Mouse (Mus musculus): ENCODE data around the gene B4galnt1. TPM values are rescaled to one million over a fixed set of nuclear protein-coding genes. Genes with fewer than 3 reads are reported as not detected.
"Not testable (repeated sequence)": the region's sequence is repeated elsewhere in the genome, so short reads cannot be mapped to it uniquely, and the experiment has no call there.

The B4galnt1 gene
- polyA plus RNA-seq, 1 experiment from 2014 or later = 8.7 TPM

DNA sequence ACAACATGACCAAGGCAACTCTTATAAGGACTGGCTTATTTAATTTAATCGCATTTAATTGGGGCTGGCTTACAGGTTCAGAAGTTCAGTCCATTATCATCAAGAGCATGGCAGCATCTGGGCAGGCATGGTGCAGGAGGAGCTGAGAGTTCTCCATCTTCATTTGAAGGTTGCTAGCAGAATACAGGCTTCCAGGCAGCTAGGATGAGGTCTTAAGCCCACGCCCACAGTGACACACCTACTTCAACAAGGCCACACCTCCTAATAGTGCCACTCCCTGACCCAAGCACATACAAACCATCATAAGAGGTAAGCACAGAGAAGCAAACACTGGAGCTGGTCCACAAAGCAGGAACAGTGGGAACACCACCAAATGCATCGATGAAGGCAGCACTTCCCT, 13.8 kb upstream of the B4galnt1 start:
- WGBS = 87% methylated on average over 3 of the region's 3 CpGs
- not testable (repeated sequence) for H3K4me3 ChIP-seq (ENCODE audit: low read length); H3K27ac ChIP-seq (ENCODE audit: low read depth, low read length); ATAC-seq (ENCODE audit: low FRiP score, low TSS enrichment); H3K36me3 ChIP-seq (ENCODE audit: control insufficient read depth, insufficient read depth, low read length); H3K27me3 ChIP-seq (ENCODE audit: control insufficient read depth, insufficient read depth, low read length); H3K9ac ChIP-seq (ENCODE audit: low read depth, low read length); H3K4me1 ChIP-seq (ENCODE audit: control insufficient read depth, insufficient read depth, low read length); H3K9me3 ChIP-seq (ENCODE audit: control insufficient read depth, low read length); H3K4me2 ChIP-seq (replicated peaks; ENCODE audit: low read depth, low read length)

DNA sequence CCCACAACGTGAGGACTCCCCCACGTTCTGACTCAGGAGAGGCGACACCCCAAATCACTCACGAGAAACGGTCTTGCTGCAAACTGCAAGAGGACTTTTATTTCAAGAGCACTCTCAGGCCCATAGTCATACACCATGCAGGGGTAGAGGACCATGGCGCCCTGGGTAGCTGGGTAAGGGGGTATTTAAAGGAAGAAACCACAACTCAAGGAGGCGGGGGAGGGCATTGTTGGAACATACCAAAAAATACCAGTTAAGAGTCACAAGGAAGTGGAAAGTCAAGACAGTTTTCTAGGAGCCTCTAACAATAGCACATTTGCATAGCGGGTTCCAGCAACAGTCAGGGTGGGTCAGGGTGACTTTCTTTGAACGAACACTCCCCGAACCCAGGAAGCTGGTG, 12.5 kb upstream of the B4galnt1 start:
- not testable (repeated sequence) for H3K4me2 ChIP-seq (replicated peaks; ENCODE audit: low read depth, low read length); H3K4me1 ChIP-seq (ENCODE audit: control insufficient read depth, insufficient read depth, low read length); H3K9me3 ChIP-seq (ENCODE audit: control insufficient read depth, low read length); H3K36me3 ChIP-seq (ENCODE audit: control insufficient read depth, insufficient read depth, low read length); H3K27me3 ChIP-seq (ENCODE audit: control insufficient read depth, insufficient read depth, low read length); ATAC-seq (ENCODE audit: low FRiP score, low TSS enrichment); H3K9ac ChIP-seq (ENCODE audit: low read depth, low read length); H3K27ac ChIP-seq (ENCODE audit: low read depth, low read length); H3K4me3 ChIP-seq (ENCODE audit: low read length)
- 87% methylated on average over 10 of the region's 10 CpGs for WGBS

DNA sequence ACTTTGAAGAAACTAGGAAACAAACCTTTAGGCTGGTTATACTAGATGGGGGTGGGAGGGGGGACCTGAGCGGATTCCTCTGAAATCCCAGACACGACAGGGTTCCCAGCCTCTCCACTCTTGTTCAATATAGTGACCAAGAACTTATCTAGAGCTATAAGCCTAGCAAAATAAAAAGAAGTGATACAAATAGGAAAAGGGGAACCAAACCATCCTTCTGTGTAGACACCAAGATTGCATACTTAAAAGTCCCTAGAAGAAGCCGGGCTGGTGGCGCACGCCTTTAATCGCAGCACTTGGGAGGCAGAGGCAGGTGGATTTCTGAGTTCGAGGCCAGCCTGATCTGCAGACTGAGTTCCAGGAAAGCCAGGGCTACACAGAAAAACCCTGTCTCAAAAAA, 11.7 kb upstream of the B4galnt1 start:
- Histone ChIP-seq H3K27ac (ENCODE audit: low read depth, low read length) (no peak overlapping the region), H3K4me3 (ENCODE audit: low read length) (no peak overlapping the region), H3K9ac (ENCODE audit: low read depth, low read length) (no peak overlapping the region), H3K27me3 (ENCODE audit: control insufficient read depth, insufficient read depth, low read length) (no peaks in the 10 kb centered on the region), H3K4me1 (ENCODE audit: control insufficient read depth, insufficient read depth, low read length) (no peaks in the 10 kb centered on the region), H3K36me3 (ENCODE audit: control insufficient read depth, insufficient read depth, low read length) (no peaks in the 10 kb centered on the region), H3K9me3 (ENCODE audit: control insufficient read depth, low read length) (no peaks in the 10 kb centered on the region), H3K4me2 (replicated peaks; ENCODE audit: low read depth, low read length) (no peak overlapping the region)
- 92% methylated on average over 7 of the region's 7 CpGs for WGBS
- ATAC-seq (ENCODE audit: low FRiP score, low TSS enrichment) = no peak

DNA sequence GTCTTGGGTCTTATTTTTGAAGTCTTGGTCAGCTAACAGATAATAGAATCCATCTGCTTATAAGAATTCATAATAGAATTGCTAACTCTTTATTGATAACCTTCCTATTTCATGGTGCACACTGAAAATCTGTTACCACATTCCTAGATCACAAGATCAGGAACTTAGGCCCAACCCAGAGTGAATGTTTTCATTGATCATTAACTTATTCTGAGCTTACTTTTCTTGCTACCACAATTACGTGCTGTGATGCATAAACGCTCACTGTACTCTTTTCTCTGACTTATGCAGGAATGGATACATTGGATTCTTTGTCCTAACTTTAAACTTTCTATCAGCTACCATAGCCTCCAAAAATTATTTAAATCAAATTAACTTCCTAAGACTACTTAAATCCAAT, 10.8 kb upstream of the B4galnt1 start:
- Histone ChIP-seq H3K36me3 (ENCODE audit: control insufficient read depth, insufficient read depth, low read length) (no peaks in the 10 kb centered on the region), H3K27ac (ENCODE audit: low read depth, low read length) (peak overlapping the region; percentile 71; the same call in 1 of the 2 replicates), H3K9me3 (ENCODE audit: control insufficient read depth, low read length) (no peaks in the 10 kb centered on the region), H3K4me1 (ENCODE audit: control insufficient read depth, insufficient read depth, low read length) (no peaks in the 10 kb centered on the region), H3K27me3 (ENCODE audit: control insufficient read depth, insufficient read depth, low read length) (no peaks in the 10 kb centered on the region), H3K4me2 (replicated peaks; ENCODE audit: low read depth, low read length) (no peak overlapping the region), H3K9ac (ENCODE audit: low read depth, low read length) (no peak overlapping the region), H3K4me3 (ENCODE audit: low read length) (no peak overlapping the region)
- no peak for ATAC-seq (ENCODE audit: low FRiP score, low TSS enrichment)
- WGBS = 67% methylated on average over 2 of the region's 2 CpGs

DNA sequence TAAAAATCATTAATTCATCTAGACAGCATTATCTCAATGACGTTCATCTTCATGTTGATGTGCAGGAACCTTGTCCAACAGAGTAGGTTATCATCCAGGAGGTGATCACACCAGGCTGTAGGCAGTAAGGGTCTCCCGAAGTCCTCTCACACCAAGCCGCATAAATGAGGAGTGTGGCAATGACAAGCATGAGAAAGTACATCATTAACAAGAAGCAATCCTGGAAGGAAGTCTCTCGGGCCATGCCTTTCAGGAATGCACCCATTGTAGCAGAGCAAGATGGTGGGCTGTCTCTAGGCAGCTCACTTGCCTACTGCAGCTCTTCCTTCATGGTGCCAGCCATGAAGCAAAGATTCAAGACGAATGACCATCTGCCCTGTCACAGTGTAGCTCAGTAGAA, 10.4 kb upstream of the B4galnt1 start:
- Histone ChIP-seq H3K4me1 (ENCODE audit: control insufficient read depth, insufficient read depth, low read length) (no peaks in the 10 kb centered on the region), H3K4me2 (replicated peaks; ENCODE audit: low read depth, low read length) (no peak overlapping the region), H3K9me3 (ENCODE audit: control insufficient read depth, low read length) (no peaks in the 10 kb centered on the region), H3K27ac (ENCODE audit: low read depth, low read length) (peak overlapping the region; percentile 71; the same call in 1 of the 2 replicates), H3K27me3 (ENCODE audit: control insufficient read depth, insufficient read depth, low read length) (no peaks in the 10 kb centered on the region), H3K9ac (ENCODE audit: low read depth, low read length) (no peak overlapping the region), H3K36me3 (ENCODE audit: control insufficient read depth, insufficient read depth, low read length) (no peaks in the 10 kb centered on the region), H3K4me3 (ENCODE audit: low read length) (no peak overlapping the region)
- WGBS = 68% methylated on average over 5 of the region's 5 CpGs
- ATAC-seq (ENCODE audit: low FRiP score, low TSS enrichment) = peak; percentile 51; the same call in 1 of the 2 replicates

DNA sequence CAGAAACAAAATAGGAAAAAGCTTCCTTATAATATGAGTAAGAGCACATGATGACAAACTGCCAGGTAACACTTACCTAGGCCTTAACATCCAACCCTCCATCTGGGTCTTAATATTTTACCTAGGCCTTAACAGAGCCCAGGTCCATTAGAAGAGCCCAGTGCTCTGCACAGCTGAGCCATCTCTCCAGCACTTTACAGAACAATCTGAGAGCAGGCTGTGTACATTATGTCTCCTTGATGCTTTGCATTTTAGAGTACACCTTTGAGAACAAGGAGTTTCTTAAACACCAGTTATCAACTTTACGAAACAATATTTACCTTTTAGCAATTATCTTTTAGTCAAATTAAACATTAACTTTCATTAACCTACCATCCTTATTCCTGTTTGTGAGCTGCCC, 8.9 kb upstream of the B4galnt1 start:
- Histone ChIP-seq H3K9me3 (ENCODE audit: control insufficient read depth, low read length) (no peaks in the 10 kb centered on the region), H3K36me3 (ENCODE audit: control insufficient read depth, insufficient read depth, low read length) (no peaks in the 10 kb centered on the region), H3K4me2 (replicated peaks; ENCODE audit: low read depth, low read length) (no peak overlapping the region), H3K27ac (ENCODE audit: low read depth, low read length) (0 out of 2 replicates have a peak overlapping the region, but pooled peaks have one; percentile 30), H3K27me3 (ENCODE audit: control insufficient read depth, insufficient read depth, low read length) (no peaks in the 10 kb centered on the region), H3K9ac (ENCODE audit: low read depth, low read length) (no peak overlapping the region), H3K4me3 (ENCODE audit: low read length) (no peak overlapping the region), H3K4me1 (ENCODE audit: control insufficient read depth, insufficient read depth, low read length) (no peaks in the 10 kb centered on the region)
- 68% methylated on average over 1 of the region's 1 CpGs for WGBS
- ATAC-seq (ENCODE audit: low FRiP score, low TSS enrichment) = no peak

DNA sequence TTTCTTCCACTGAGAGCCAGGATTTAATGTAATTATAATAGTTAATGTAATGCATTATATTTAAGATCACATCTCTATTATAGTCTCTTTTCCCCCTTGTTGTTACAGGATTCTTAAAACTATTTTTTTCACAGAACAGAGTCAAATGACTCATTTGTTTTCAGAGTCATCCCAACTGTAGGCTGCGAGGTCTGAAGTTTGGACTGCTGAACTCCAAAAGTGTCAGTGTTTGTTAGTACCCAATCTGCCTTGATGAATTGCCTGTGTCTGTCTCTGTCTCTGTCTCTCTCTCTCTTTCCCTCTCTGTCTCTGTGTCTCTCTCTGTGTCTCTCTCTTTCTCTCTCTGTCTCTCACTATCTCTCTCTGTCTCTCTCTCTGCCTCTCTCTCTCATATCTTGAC, 8.5 kb upstream of the B4galnt1 start:
- 67% methylated on average over 1 of the region's 1 CpGs for WGBS
- H3K9me3 ChIP-seq (ENCODE audit: control insufficient read depth, low read length) = no peaks in the 10 kb centered on the region

DNA sequence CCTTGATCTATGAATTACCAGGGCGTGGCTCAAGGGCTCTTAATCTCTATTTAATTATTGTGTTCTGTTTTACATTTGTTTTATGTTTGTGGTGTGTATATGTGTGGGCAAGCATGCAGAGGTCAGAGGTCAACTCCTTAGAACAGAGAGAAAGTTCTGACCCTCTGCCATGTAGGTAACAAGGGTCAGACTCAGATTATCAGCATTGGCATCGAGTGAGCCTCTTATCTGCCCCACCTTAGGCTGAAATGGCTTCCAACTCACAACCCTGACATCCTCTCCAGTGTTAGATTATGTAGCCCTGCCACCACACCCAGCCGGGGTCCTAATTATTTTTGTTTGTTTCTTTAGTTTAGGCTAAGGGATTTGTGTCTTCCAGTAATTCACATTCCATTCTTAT, 6.6 kb upstream of the B4galnt1 start:
- H3K36me3 ChIP-seq (ENCODE audit: control insufficient read depth, insufficient read depth, low read length) = no peaks in the 10 kb centered on the region
- ATAC-seq (ENCODE audit: low FRiP score, low TSS enrichment) = no peak
- no peak overlapping the region for H3K27ac ChIP-seq (ENCODE audit: low read depth, low read length)

More for the DNA sequence above, 8.5 kb upstream of the B4galnt1 start:
- Histone ChIP-seq H3K27me3 (ENCODE audit: control insufficient read depth, insufficient read depth, low read length) (no peaks in the 10 kb centered on the region), H3K27ac (ENCODE audit: low read depth, low read length) (no peak overlapping the region), H3K36me3 (ENCODE audit: control insufficient read depth, insufficient read depth, low read length) (no peaks in the 10 kb centered on the region), H3K4me3 (ENCODE audit: low read length) (no peak overlapping the region), H3K9ac (ENCODE audit: low read depth, low read length) (no peak overlapping the region), H3K4me2 (replicated peaks; ENCODE audit: low read depth, low read length) (no peak overlapping the region), H3K4me1 (ENCODE audit: control insufficient read depth, insufficient read depth, low read length) (no peaks in the 10 kb centered on the region)
- no peak for ATAC-seq (ENCODE audit: low FRiP score, low TSS enrichment)

DNA sequence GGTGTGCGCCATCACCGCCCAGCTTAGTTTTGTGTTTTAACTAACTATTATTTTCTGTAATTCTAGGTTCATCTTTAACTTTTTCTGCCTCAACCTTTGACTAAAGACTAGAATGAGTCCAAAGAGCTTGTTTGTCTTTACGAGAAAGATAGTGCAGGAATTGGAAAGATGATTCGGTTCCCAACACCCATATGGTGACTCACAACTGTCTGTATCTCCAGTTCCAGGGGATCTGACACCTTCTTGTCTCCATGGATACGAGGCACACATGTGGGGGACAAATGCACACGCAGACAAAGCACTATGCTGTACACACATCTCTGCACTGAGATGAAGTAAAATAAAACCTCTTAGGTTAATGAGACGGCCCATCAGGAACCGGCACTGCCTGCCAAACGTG, 4.9 kb upstream of the B4galnt1 start:
- Histone ChIP-seq H3K4me3 (ENCODE audit: low read length) (no peak overlapping the region), H3K9me3 (ENCODE audit: control insufficient read depth, low read length) (no peaks in the 10 kb centered on the region), H3K36me3 (ENCODE audit: control insufficient read depth, insufficient read depth, low read length) (no peaks in the 10 kb centered on the region), H3K4me2 (replicated peaks; ENCODE audit: low read depth, low read length) (no peak overlapping the region), H3K27ac (ENCODE audit: low read depth, low read length) (no peak overlapping the region), H3K27me3 (ENCODE audit: control insufficient read depth, insufficient read depth, low read length) (peaks cover 4% of the 10 kb centered on the region), H3K4me1 (ENCODE audit: control insufficient read depth, insufficient read depth, low read length) (no peaks in the 10 kb centered on the region), H3K9ac (ENCODE audit: low read depth, low read length) (no peak overlapping the region)
- no peak for ATAC-seq (ENCODE audit: low FRiP score, low TSS enrichment)
- 87% methylated on average over 9 of the region's 9 CpGs for WGBS

More for the DNA sequence above, 6.6 kb upstream of the B4galnt1 start:
- H3K27me3 ChIP-seq (ENCODE audit: control insufficient read depth, insufficient read depth, low read length) = no peaks in the 10 kb centered on the region; the same call in 1 of the 2 replicates
- H3K9me3 ChIP-seq (ENCODE audit: control insufficient read depth, low read length) = no peaks in the 10 kb centered on the region
- no peak overlapping the region for H3K4me2 ChIP-seq (replicated peaks; ENCODE audit: low read depth, low read length)
- H3K4me1 ChIP-seq (ENCODE audit: control insufficient read depth, insufficient read depth, low read length) = no peaks in the 10 kb centered on the region
- no peak overlapping the region for H3K4me3 ChIP-seq (ENCODE audit: low read length)
- 78% methylated on average over 3 of the region's 3 CpGs for WGBS
- no peak overlapping the region for H3K9ac ChIP-seq (ENCODE audit: low read depth, low read length)

Data from kidney, embryonic 14.5 days (tissue).